Mouse (Mus musculus) spleen, adult 2 months (tissue): ENCODE measurements around the gene Fam167b.

Source experiments
- CTCF ChIP-seq: fragments of 200-500 bp; IDR thresholded peaks from 2 replicates; pipeline ENCODE4 v1.5.1; 2011; ENCODE audit warnings: mild to moderate bottlenecking, inconsistent platforms; ENCODE audit not compliant: insufficient read depth, insufficient read length, insufficient replicate concordance; ENCODE audit errors: extremely low read depth
- POLR2A ChIP-seq: fragments of 200-500 bp; IDR thresholded peaks from 2 replicates; pipeline ENCODE4 v1.6.1; 2011; ENCODE audit warnings: low read depth, low read length, inconsistent platforms

DNA sequence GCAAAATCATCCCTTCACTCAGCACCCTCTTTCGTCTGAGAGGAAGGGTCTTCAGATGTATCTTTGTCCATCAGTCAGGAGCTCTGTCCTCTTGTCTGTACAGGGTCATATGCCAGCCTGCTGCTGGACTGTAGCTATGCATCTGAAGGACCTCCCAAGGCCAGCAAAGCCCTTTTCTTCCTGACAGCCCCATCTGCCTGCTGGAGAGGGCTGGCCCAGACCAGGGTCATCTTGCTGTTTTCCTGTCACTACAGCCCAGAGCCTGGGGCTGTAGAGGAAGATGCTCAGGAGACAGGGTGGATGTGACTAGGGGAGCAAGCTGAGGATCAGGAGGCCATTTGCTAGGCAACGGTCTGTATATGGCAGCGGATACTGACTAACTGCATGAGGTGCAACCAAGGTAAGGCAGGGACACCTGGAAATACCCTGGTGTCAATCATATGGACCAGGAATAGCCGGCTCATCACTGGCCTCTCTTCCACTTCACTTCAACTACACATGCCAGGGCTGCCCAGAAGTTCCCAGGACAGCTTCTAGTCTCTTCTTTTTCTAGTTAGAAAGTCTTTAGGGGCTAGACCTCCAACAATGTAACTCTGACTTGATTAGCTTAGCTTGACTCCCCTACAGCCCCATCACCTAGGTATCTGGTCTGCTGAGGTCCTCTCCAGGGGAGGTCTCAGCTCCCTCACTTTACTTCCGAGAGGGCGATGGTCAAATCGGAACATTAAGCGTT lies 44.6 kb upstream of the Fam167b start:
- TF ChIP-seq CTCF = no peak
- TF ChIP-seq POLR2A = no peak
